Mouse (Mus musculus): ENCODE measurements around the gene Gm49336.
A peak's percentile ranks its signal among the peaks of the same experiment; 100 is the strongest.

Gm49336 gene

GRCm38 (mm10) chr14:60251281-60252003 is at the start of gene Gm49336, which contains the start of gene Nupl1:
Gene Gm49336, minus strand, starts transcription at chr14:60251507.
Gene Nupl1, minus strand, starts transcription at chr14:60251431.
- peak; percentile 97 for DNase-seq (ENCODE audit: low spot score in 2 of 2)

- DNase-seq (ENCODE audit: low spot score in 2 of 2) = no peak
Observed at GRCm38 (mm10) chr14:60301024-60301423, 49.7 kb upstream of the Gm49336 start.

- DNase-seq (ENCODE audit: low spot score in 2 of 2) = no peak
Observed at GRCm38 (mm10) chr14:60300224-60300991, 49.1 kb upstream of the Gm49336 start.

GRCm38 (mm10) chr14:60295531-60295930 is 44.2 kb upstream of the Gm49336 start:
- DNase-seq (ENCODE audit: low spot score in 2 of 2) = no peak

GRCm38 (mm10) chr14:60290363-60290762 is 39.1 kb upstream of the Gm49336 start:
- DNase-seq (ENCODE audit: low spot score in 2 of 2) = no peak

- no peak for DNase-seq (ENCODE audit: low spot score in 2 of 2)
Observed at GRCm38 (mm10) chr14:60286194-60286863, 35.0 kb upstream of the Gm49336 start.

GRCm38 (mm10) chr14:60275301-60276276 is 24.3 kb upstream of the Gm49336 start:
- no peak for DNase-seq (ENCODE audit: low spot score in 2 of 2)

- no peak for DNase-seq (ENCODE audit: low spot score in 2 of 2)
Observed at GRCm38 (mm10) chr14:60273346-60273745, 22.0 kb upstream of the Gm49336 start.

- DNase-seq (ENCODE audit: low spot score in 2 of 2) = peak; percentile 20 to 35
Observed at GRCm38 (mm10) chr14:60269333-60269732, 18.0 kb upstream of the Gm49336 start.

GRCm38 (mm10) chr14:60264990-60265876 is 13.9 kb upstream of the Gm49336 start, which contains the start of gene Mtmr6:
Gene Mtmr6, plus strand, starts transcription at chr14:60265228.
- DNase-seq (ENCODE audit: low spot score in 2 of 2) = peak; percentile 90 to 93

- no peak for DNase-seq (ENCODE audit: low spot score in 2 of 2)
Observed at GRCm38 (mm10) chr14:60262316-60262715, 11.0 kb upstream of the Gm49336 start.

GRCm38 (mm10) chr14:60257851-60258250 is 6.5 kb upstream of the Gm49336 start:
- no peak for DNase-seq (ENCODE audit: low spot score in 2 of 2)

GRCm38 (mm10) chr14:60257101-60257500 is 5.8 kb upstream of the Gm49336 start:
- DNase-seq (ENCODE audit: low spot score in 2 of 2) = no peak

- DNase-seq (ENCODE audit: low spot score in 2 of 2) = no peak
Observed at GRCm38 (mm10) chr14:60256356-60256755, 5.0 kb upstream of the Gm49336 start.

- no peak for DNase-seq (ENCODE audit: low spot score in 2 of 2)
Observed at GRCm38 (mm10) chr14:60254774-60255173, 3.5 kb upstream of the Gm49336 start.

- DNase-seq (ENCODE audit: low spot score in 2 of 2) = no peak
Observed at GRCm38 (mm10) chr14:60253466-60253865, 2.2 kb upstream of the Gm49336 start.

GRCm38 (mm10) chr14:60252004-60253000 is 995 bp upstream of the Gm49336 start:
- no peak for DNase-seq (ENCODE audit: low spot score in 2 of 2)

- DNase-seq (ENCODE audit: low spot score in 2 of 2) = peak in 1 of 2 experiments; percentile 53
Observed at GRCm38 (mm10) chr14:60250879-60251278, 428 bp downstream of the Gm49336 start.

- no peak for DNase-seq (ENCODE audit: low spot score in 2 of 2)
Observed at GRCm38 (mm10) chr14:60250366-60250765, 941 bp downstream of the Gm49336 start.

Measured in thymus, postnatal 10 days (tissue).